Mouse (Mus musculus): ENCODE results near the gene Crls1.

The Crls1 gene

GRCm38 (mm10) chr2:132846407-132847358, at the start of gene Crls1:
TSS of gene Crls1 (plus strand) at chr2:132846666.
- peak; percentile 97 for DNase-seq (ENCODE audit: low read depth, low spot score)

- peak; percentile 61 for DNase-seq (ENCODE audit: low read depth, low spot score)
These were observed 43.5 kb upstream of the Crls1 start for GRCm38 (mm10) chr2:132802976-132803375.

GRCm38 (mm10) chr2:132815608-132816314, 30.7 kb upstream of the Crls1 start, which contains the start of the genes Trmt6 and Mcm8:
TSS of gene Trmt6 (minus strand) at chr2:132816055.
TSS of gene Mcm8 (plus strand) at chr2:132816141.
- DNase-seq (ENCODE audit: low read depth, low spot score), result peak; percentile 99

DNA sequence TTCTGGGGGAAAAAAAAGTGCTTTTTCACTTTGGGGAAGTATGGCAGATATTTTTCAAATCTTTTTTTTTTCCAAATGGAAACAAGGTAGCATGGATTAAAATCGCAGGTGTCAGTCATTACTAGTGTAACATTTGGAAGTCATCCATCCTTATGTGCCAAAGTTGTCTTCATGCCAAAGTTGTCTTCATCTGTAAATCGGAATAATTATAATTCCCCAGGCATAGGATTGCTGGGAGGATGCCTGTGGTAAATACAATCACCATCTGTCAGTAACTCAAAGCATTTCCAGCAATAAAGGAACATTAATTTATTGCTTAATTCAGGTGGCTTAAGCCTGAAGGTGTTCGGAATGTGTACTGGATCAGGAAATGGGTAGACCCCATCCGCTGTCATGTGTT, 5.4 kb upstream of the Crls1 start:
- no peak for DNase-seq (ENCODE audit: low read depth, low spot score)

DNA sequence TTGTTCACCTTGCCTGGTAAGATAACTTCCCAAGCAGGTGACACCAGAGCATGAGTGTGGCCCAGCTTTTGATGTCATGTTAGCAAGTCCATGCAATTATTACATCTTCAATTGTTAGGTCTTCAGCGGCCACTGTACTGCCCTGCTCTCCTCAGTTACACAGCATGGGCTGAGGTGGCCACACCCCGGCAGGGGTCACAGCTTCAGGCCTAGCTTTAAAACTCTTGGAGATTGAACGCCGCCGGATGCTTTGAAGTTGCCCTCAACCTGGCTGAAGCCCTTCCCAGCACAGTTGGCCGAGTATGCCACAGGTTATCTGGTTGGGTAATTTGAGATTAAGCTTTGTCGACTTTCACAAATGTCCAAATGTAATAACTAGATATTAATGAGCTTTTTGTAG, 1.1 kb downstream of the Crls1 start:
- DNase-seq (ENCODE audit: low read depth, low spot score), result peak; percentile 36

- no peak for DNase-seq (ENCODE audit: low read depth, low spot score)
These were observed 1.9 kb downstream of the Crls1 start for GRCm38 (mm10) chr2:132848361-132848760.

- no peak for DNase-seq (ENCODE audit: low read depth, low spot score)
These were observed 2.7 kb downstream of the Crls1 start for GRCm38 (mm10) chr2:132849141-132849540.

DNA sequence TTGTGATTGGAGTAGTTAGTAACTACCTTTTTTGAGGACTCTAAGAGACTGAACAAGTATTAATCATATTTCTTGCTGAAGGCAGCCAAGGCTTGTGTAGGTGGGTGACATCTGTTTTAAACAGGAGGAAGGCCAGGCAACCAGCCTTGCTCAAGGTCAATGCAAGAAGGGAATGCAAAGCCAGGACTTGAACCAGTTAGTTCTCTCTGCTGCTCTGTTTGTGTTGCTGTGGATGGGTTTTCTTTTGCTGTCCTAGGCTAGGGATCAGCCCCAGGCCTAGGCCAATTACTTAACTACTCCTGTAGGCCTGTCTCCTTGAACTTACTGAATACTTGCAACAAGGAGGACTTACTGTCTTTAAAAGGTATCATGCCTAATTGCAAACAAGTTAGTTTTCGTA, 6.6 kb downstream of the Crls1 start:
- no peak for DNase-seq (ENCODE audit: low read depth, low spot score)

DNA sequence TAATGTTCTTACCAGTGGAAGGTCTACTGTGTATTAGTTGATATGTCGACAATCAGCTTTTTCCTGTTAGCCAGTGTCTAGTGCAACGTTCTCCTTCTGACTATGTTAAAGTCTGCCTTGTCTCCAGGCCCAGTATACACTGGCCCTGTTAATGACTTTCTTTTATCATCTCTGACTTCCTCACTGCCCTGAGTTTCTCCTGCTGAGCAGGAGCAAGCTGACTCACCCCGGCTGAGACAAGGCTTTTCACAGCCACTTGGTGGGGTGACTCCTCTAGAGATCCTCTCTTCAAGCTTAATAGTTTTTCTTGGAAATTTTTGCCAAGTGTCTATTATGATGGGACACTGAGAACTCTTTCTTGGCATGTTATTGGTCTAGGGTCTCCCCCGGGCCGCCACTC, 9.9 kb downstream of the Crls1 start:
- no peak for DNase-seq (ENCODE audit: low read depth, low spot score)

DNA sequence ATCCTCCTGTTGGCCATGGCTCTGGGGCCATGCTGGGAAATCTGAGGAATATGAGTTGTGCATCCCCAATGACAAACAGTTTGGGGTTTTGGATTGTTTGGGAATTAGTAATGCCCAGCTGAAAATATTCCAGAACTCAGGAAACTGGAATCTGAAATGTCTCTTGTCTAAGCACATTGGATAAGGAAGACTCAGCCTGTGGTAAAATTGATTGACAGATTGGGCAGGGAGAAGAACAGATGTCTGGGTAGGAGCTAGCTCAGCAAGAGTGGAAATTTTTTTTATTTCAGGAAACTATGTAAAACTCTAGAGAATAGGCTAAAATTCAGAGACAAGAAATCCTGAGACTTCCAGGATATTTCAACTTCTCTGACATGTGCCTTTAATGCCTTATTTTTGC, 14.0 kb downstream of the Crls1 start:
- no peak for DNase-seq (ENCODE audit: low read depth, low spot score)

DNA sequence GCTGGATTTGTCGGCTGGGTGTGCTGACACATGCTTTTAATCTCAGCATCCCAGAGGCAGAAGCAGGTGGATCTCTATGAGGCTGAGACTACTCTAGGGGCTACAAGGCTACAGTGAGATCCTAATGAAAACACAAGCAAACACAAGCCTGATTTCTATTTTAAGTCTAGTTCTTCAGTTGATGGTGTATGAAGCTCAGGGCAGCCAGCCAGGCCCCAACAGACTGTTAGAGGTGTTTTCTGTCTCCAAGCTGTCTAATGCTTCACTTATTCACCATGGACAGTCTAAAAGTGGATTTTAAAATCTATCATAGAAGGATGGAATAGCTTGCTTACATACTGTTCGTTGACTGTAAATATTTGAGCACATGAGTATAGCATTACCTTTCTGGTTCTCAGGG, 15.0 kb downstream of the Crls1 start:
- DNase-seq (ENCODE audit: low read depth, low spot score), result no peak

GRCm38 (mm10) chr2:132863325-132863724, 16.9 kb downstream of the Crls1 start:
- no peak for DNase-seq (ENCODE audit: low read depth, low spot score)

- no peak for DNase-seq (ENCODE audit: low read depth, low spot score)
These were observed 21.1 kb downstream of the Crls1 start for GRCm38 (mm10) chr2:132867521-132867920.

- no peak for DNase-seq (ENCODE audit: low read depth, low spot score)
These were observed 23.2 kb downstream of the Crls1 start for GRCm38 (mm10) chr2:132869682-132870081.

DNA sequence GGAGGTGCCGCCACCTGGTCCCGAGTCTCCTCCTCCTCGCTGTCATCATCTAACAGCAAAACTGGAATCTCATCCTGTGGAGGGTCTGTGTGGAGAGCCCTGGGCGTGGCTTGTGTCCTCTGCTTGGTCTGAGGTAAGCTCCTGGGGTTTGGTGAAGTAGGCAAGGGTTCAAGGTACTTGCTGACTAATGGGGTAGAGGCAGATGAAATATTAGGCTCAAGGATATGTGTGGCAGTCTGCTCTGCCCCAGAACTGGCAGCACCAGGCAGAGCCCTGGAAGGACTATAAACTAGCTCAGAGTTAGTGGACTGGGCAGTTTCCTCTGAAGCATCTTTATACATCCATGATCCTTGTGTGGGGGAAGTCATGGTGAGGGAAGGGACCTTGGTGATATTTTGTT, 23.8 kb downstream of the Crls1 start:
- no peak for DNase-seq (ENCODE audit: low read depth, low spot score)

GRCm38 (mm10) chr2:132871663-132872062, 25.2 kb downstream of the Crls1 start:
- DNase-seq (ENCODE audit: low read depth, low spot score), result no peak

DNA sequence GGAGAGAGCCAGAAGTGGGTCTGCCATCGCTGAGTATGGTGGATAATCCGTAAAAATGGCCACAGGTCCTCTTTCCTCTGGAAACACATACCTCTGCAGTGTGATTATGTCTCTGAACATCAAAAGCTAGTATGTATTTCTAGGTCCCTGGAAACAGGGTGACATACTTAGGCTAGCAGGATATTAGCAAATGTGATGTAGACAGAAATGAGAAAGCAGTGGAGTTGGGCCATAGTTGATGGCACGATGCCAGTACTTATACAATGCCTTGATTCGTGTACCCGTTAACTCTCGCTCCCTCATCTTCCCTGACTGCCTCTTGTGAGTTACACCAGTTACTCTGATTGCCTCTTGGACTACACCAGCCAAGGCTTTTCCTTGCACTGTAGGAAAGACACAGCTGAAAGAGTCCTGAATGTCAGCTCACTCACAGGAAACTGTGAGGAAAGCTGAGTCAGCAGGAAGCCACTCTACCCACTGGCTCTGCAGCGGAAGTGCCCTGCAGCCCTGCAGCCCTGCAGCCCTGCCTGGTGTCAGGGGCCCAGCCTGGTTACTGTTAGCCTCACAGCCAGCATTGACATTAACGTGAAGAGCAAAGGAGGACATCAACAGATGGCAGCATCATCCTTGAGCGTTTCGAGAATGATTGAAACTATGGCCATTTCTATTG, 27.3 kb downstream of the Crls1 start:
- no peak for DNase-seq (ENCODE audit: low read depth, low spot score)

- no peak for DNase-seq (ENCODE audit: low read depth, low spot score)
These were observed 30.5 kb downstream of the Crls1 start for GRCm38 (mm10) chr2:132876991-132877390.

DNA sequence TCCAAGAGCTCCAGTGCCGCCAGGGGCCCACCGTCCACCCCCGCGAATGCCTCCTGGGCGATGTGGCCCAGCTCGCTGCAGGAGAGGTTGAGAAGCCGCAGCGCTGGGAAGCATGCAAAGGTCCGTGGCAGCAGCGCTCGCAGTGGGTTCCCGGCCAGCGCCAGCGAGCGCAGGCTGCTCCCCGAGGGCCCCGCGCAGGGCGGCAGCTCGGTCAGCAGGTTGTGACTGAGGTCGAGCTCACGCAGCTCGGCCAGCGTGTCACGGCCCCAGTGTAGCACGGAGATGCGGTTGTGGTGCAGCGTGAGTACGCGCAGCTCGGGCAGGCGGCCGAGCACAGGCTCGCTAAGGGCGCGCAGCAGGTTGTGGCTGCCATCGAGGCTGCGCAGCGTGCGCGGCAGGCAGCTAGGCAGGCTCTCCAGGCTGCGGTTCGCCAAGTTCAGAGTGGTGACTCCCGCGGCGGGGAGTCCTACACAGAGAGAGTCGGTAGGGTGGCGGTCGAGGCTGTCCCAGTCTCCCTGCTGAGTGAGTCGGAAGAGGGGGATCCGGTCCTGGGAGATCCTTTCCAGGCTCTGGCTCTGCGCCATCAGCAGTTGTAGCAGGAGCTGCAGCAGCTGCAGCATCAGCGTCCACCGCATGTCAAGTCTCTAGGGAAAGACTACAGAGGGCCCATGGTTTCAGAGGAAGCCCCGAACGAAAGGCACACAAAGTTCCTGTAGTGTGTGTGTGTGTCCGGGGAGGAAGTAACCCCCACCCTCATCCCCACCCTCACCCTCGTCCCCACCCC, 33.0 kb downstream of the Crls1 start:
- peak; percentile 77 for DNase-seq (ENCODE audit: low read depth, low spot score)

- DNase-seq (ENCODE audit: low read depth, low spot score), result peak; percentile 95
These were observed 34.6 kb downstream of the Crls1 start, which contains the start of gene Lrrn4 for GRCm38 (mm10) chr2:132880844-132881645. TSS of gene Lrrn4 (minus strand) at chr2:132880891.

Data from R1 (cell line).